Mouse (Mus musculus): ENCODE measurements around the gene Ndufa6. TPM values are rescaled to one million over a fixed set of nuclear protein-coding genes. Genes with fewer than 3 reads are reported as not detected.

Gene Ndufa6
- polyA plus RNA-seq, 1 experiment: 278 TPM

GRCm38 (mm10) chr15:82377701-82378100, 23.6 kb upstream of the Ndufa6 start:
- Histone ChIP-seq H3K27ac (ENCODE audit: control insufficient read depth, insufficient read depth, low read length) (no peak overlapping the region), H3K27me3 (ENCODE audit: control insufficient read depth, insufficient read depth, low read length) (no peaks in the 10 kb centered on the region), H3K4me1 (replicated peaks; ENCODE audit: control insufficient read depth, insufficient read depth, low read length) (peaks cover 6% of the 10 kb centered on the region; the same call in 1 of the 2 replicates), H3K4me3 (ENCODE audit: control insufficient read depth, insufficient read depth, low read length) (no peak overlapping the region), H3K36me3 (ENCODE audit: control insufficient read depth, insufficient read depth, low read length) (no peaks in the 10 kb centered on the region)
- no peak for DNase-seq
- WGBS: 86% methylated on average over 5 of the region's 5 CpGs
- TF ChIP-seq POLR2A (IDR thresholded peaks at IDR 0.05; ENCODE audit: control insufficient read depth, extremely low read depth, insufficient read depth, low read length, poor library complexity): no peak
- TF ChIP-seq CTCF (IDR thresholded peaks at IDR 0.05; ENCODE audit: borderline replicate concordance, control insufficient read depth, extremely low read depth, insufficient read depth, low read length, poor library complexity): no peak

DNA sequence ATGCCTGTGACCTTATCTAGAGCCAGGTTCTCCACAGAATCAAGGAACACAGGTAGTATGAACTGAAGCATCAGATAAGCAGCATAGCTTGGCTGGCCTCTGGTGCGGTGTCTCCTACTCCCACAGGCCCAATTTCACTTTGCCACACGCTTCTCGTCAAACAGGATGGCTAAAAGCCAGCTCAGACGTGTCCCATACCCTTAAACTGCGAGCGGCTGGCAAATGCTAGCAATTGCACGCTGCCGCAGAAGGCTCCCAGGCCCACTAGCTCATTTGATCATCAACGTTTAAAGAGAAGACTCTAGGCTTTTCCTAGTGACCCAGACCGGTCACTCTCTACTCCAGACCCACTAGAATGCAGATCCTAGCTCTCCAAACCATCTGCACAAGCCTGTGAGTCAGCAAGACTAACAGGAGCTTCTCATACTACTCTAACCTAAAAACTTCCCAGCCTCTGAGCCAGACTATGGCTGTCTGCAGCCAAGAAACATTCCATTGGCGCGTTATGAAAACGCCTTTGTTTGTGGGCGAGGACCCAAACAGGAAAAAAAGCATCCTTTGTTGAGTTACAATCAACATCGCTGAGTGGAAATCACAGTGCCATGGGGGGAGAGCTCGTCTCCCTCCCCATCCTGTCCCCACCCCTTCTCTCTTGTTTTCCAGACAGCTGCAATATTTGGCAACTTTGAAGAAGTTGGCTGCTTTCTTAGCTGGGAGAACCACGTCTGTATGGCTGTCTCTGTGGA, 22.4 kb upstream of the Ndufa6 start:
- 90% methylated on average over 17 of the region's 17 CpGs for WGBS
- TF ChIP-seq CTCF (IDR thresholded peaks at IDR 0.05; ENCODE audit: borderline replicate concordance, control insufficient read depth, extremely low read depth, insufficient read depth, low read length, poor library complexity) (no peak), POLR2A (IDR thresholded peaks at IDR 0.05; ENCODE audit: control insufficient read depth, extremely low read depth, insufficient read depth, low read length, poor library complexity) (no peak)
- Histone ChIP-seq H3K4me1 (replicated peaks; ENCODE audit: control insufficient read depth, insufficient read depth, low read length) (peaks cover 6% of the 10 kb centered on the region; the same call in 1 of the 2 replicates), H3K27ac (ENCODE audit: control insufficient read depth, insufficient read depth, low read length) (no peak overlapping the region), H3K27me3 (ENCODE audit: control insufficient read depth, insufficient read depth, low read length) (no peaks in the 10 kb centered on the region), H3K36me3 (ENCODE audit: control insufficient read depth, insufficient read depth, low read length) (no peaks in the 10 kb centered on the region), H3K4me3 (ENCODE audit: control insufficient read depth, insufficient read depth, low read length) (no peak overlapping the region)
- no peak for DNase-seq

- WGBS: 93% methylated on average over 9 of the region's 9 CpGs
- H3K4me3 ChIP-seq (ENCODE audit: control insufficient read depth, insufficient read depth, low read length): no peak overlapping the region
- no peak overlapping the region for H3K27ac ChIP-seq (ENCODE audit: control insufficient read depth, insufficient read depth, low read length)
- TF ChIP-seq POLR2A (IDR thresholded peaks at IDR 0.05; ENCODE audit: control insufficient read depth, extremely low read depth, insufficient read depth, low read length, poor library complexity) (no peak), CTCF (IDR thresholded peaks at IDR 0.05; ENCODE audit: borderline replicate concordance, control insufficient read depth, extremely low read depth, insufficient read depth, low read length, poor library complexity) (no peak)
- H3K4me1 ChIP-seq (replicated peaks; ENCODE audit: control insufficient read depth, insufficient read depth, low read length): peaks cover 6% of the 10 kb centered on the region; the same call in 1 of the 2 replicates
- no peaks in the 10 kb centered on the region for H3K27me3 ChIP-seq (ENCODE audit: control insufficient read depth, insufficient read depth, low read length)
- no peaks in the 10 kb centered on the region for H3K36me3 ChIP-seq (ENCODE audit: control insufficient read depth, insufficient read depth, low read length)
- no peak for DNase-seq
Measured at GRCm38 (mm10) chr15:82375855-82376254, 21.7 kb upstream of the Ndufa6 start.

- WGBS: over 99% methylated on average over 5 of the region's 5 CpGs
- Histone ChIP-seq H3K36me3 (ENCODE audit: control insufficient read depth, insufficient read depth, low read length) (no peaks in the 10 kb centered on the region), H3K4me1 (replicated peaks; ENCODE audit: control insufficient read depth, insufficient read depth, low read length) (no peaks in the 10 kb centered on the region), H3K27ac (ENCODE audit: control insufficient read depth, insufficient read depth, low read length) (no peak overlapping the region), H3K27me3 (ENCODE audit: control insufficient read depth, insufficient read depth, low read length) (no peaks in the 10 kb centered on the region), H3K4me3 (ENCODE audit: control insufficient read depth, insufficient read depth, low read length) (no peak overlapping the region)
- no peak for DNase-seq
- no peak for TF ChIP-seq POLR2A (IDR thresholded peaks at IDR 0.05; ENCODE audit: control insufficient read depth, extremely low read depth, insufficient read depth, low read length, poor library complexity)
- no peak for TF ChIP-seq CTCF (IDR thresholded peaks at IDR 0.05; ENCODE audit: borderline replicate concordance, control insufficient read depth, extremely low read depth, insufficient read depth, low read length, poor library complexity)
Measured at GRCm38 (mm10) chr15:82374437-82374836, 20.3 kb upstream of the Ndufa6 start.

DNA sequence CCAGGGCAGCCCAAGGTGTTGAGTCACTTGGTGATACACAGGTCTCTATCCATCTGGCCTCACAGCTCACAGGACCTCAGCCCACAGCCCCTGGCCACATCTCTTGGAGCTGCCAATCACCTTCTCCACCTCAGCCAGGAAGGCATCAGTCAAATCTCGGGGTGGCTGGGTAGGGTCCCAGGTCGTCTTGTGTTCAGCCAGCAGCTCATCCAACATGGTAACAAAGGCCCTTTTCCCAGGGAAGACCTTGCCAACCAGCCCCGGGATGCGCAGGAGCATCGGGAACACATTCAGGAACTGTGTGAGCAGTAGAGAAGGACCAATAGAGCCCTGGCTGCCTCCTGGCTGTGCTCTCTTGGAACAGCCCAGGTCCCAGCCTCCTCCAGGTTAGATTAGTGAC, 18.9 kb upstream of the Ndufa6 start:
- no peak for DNase-seq
- H3K27ac ChIP-seq (ENCODE audit: control insufficient read depth, insufficient read depth, low read length): no peak overlapping the region
- no peaks in the 10 kb centered on the region for H3K4me1 ChIP-seq (replicated peaks; ENCODE audit: control insufficient read depth, insufficient read depth, low read length)
- TF ChIP-seq CTCF (IDR thresholded peaks at IDR 0.05; ENCODE audit: borderline replicate concordance, control insufficient read depth, extremely low read depth, insufficient read depth, low read length, poor library complexity) (no peak), POLR2A (IDR thresholded peaks at IDR 0.05; ENCODE audit: control insufficient read depth, extremely low read depth, insufficient read depth, low read length, poor library complexity) (no peak)
- 97% methylated on average over 5 of the region's 5 CpGs for WGBS
- H3K27me3 ChIP-seq (ENCODE audit: control insufficient read depth, insufficient read depth, low read length): no peaks in the 10 kb centered on the region
- H3K4me3 ChIP-seq (ENCODE audit: control insufficient read depth, insufficient read depth, low read length): no peak overlapping the region
- no peaks in the 10 kb centered on the region for H3K36me3 ChIP-seq (ENCODE audit: control insufficient read depth, insufficient read depth, low read length)

DNA sequence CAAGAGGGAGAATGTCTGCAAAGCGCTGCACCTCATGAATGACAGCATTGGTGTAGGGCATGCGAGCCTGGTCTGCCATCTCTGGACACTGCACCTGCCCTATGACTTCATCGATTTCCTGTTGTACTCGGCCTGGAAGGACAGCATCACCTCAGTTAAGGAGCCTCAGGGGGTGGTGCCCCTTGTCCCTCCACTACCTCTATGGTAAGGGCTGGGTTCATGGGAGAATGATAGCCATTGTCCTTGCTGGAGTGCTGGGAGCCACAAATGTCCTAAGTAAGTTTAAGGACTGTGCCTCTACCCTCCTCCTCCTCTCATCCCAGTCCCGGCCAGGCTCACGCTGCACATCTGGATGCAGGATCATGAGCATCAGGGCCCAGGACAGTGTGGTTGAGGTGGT, 18.3 kb upstream of the Ndufa6 start:
- no peaks in the 10 kb centered on the region for H3K27me3 ChIP-seq (ENCODE audit: control insufficient read depth, insufficient read depth, low read length)
- 94% methylated on average over 6 of the region's 6 CpGs for WGBS

More for the DNA sequence above, 18.3 kb upstream of the Ndufa6 start:
- Histone ChIP-seq H3K36me3 (ENCODE audit: control insufficient read depth, insufficient read depth, low read length) (no peaks in the 10 kb centered on the region), H3K4me1 (replicated peaks; ENCODE audit: control insufficient read depth, insufficient read depth, low read length) (no peaks in the 10 kb centered on the region), H3K4me3 (ENCODE audit: control insufficient read depth, insufficient read depth, low read length) (no peak overlapping the region), H3K27ac (ENCODE audit: control insufficient read depth, insufficient read depth, low read length) (no peak overlapping the region)
- TF ChIP-seq POLR2A (IDR thresholded peaks at IDR 0.05; ENCODE audit: control insufficient read depth, extremely low read depth, insufficient read depth, low read length, poor library complexity): no peak
- TF ChIP-seq CTCF (IDR thresholded peaks at IDR 0.05; ENCODE audit: borderline replicate concordance, control insufficient read depth, extremely low read depth, insufficient read depth, low read length, poor library complexity): no peak
- DNase-seq: no peak
